Mouse (Mus musculus): ENCODE results near the gene Abhd12b. TPM values are rescaled to one million over a fixed set of nuclear protein-coding genes. Genes with fewer than 3 reads are reported as not detected.

Abhd12b gene
- 0.13 TPM in 1 of 2 replicates, not detected in the other for polyA plus RNA-seq (2015; fragmentation: Nextera tagmentation; extraction: Ambion mirVana)

DNA sequence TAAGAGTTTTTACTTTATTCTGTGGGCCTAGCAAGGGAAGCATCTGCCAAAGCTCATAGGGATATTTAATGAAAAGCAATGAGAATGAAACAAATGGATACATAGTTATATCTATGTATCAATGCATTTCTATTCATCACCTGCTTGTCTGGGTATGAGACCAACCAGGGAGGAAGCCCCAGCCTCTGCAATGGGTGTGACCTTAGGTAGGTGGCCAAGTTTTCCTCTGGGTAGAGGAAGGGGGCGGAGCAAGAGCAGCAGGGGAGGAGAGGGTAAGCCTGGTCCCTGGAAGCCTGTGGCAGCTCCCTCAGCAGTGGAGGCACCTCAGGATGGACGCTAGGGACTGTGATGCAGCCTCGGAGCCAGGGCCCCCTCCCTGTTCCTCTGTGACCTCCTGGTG lies at the start of gene Abhd12b:
Abhd12b (plus strand) TSS at position 301 of the 400 bp plus-strand sequence.
- ATAC-seq (ENCODE audit: low read depth): no peak
- H3K27ac ChIP-seq (replicated peaks): no peak within 1 kb of the TSS
- no peaks in the 10 kb centered on the region for H3K27me3 ChIP-seq
- H3K4me3 ChIP-seq: no peak within 1 kb of the TSS
- no peaks in the 10 kb centered on the region for H3K9me3 ChIP-seq
- peaks cover 9% of the 10 kb centered on the region for H3K4me1 ChIP-seq (replicated peaks)
- 61% methylated on average over 3 of the region's 3 CpGs for WGBS
- no peaks in the 10 kb centered on the region for H3K36me3 ChIP-seq
- H3K9ac ChIP-seq: no peak within 1 kb of the TSS
- H3K4me2 ChIP-seq: no peak within 1 kb of the TSS

DNA sequence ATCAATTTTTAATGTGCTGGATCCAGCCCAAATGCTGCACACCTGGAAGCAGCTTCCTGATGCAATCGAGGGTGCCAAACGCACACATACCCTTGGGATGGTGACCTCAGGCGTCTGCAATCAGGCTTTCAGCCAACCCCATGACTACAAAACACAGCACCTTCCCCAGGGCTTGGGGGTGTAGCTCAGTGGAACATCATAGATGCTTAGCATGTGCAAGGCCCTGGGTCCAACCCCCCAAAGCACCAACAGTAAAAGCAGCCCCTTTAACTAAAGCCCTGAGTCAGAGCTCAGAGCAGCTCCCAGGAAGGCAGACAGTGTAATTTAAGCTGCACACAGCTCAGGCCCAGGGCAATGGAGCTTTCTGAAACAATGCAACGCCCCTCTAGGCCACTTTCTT lies 49.7 kb upstream of the Abhd12b start:
- Histone ChIP-seq H3K36me3 (no peaks in the 10 kb centered on the region), H3K27me3 (no peaks in the 10 kb centered on the region), H3K4me1 (replicated peaks) (peaks cover 81% of the 10 kb centered on the region), H3K4me3 (no peak overlapping the region), H3K9ac (no peak overlapping the region), H3K4me2 (no peak overlapping the region), H3K9me3 (no peaks in the 10 kb centered on the region), H3K27ac (replicated peaks) (peak overlapping the region; percentile 52; the same call in 1 of the 2 replicates)
- WGBS: 38% methylated on average over 4 of the region's 4 CpGs
- 0 out of 2 replicates have a peak, but pooled peaks have one; percentile 19 for ATAC-seq (ENCODE audit: low read depth)

DNA sequence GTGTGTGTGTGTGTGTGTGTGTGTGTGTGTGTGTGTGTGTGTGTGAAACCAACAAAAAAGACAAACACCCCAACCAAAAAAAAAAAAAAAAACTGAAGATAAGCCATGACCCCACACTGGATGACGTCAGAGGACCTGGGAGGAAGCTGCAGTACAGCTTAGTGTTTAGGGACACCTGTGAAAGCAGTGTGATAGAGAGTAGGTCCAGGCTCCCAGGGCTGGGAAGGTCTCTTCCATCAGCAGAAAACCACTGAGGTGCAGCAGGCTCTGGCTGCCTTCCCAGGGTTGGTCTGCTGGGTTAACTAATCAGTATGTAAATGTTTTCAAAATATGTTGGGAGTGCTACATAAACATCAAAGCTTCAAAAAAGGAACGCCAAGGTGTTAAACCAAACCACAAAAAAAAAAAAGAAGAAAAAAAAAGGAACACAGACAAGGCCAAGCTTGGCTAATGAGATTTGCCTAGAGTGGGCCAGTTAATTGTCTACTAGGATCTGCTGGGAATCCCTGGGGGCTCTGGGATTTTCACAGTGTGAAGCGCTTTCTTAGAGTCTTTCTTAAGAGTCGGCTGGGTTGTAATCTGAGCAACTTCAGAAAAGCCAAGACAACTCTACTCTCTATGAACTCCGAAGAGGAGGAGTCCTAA lies 49.0 kb upstream of the Abhd12b start:
- H3K4me1 ChIP-seq (replicated peaks): peaks cover 88% of the 10 kb centered on the region
- ATAC-seq (ENCODE audit: low read depth): no peak
- 24% methylated on average over 5 of the region's 5 CpGs for WGBS

DNA sequence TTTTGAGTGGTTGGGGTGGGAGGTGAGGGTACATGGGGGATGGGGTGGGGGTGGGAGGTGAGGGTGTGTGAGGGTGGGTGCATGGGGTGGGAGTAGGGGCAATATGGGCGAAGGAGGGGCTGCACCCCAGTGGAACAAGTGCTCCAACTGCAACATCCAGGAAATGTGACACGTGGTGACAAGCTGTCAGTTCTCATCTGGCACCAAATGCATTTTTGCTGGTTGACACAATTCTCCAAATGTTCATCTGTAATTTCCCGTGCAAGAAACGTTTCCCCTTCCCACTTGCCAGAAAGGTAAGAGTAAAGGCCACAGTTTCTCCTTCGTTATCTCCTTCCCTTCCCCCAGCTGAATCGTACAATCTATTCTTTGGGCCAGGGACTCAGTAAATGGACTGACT lies 48.1 kb upstream of the Abhd12b start:
- Histone ChIP-seq H3K27me3 (no peaks in the 10 kb centered on the region), H3K4me1 (replicated peaks) (peaks cover 94% of the 10 kb centered on the region), H3K36me3 (no peaks in the 10 kb centered on the region), H3K4me2 (no peak overlapping the region), H3K27ac (replicated peaks) (peak overlapping the region; percentile 6; the same call in 1 of the 2 replicates), H3K9ac (0 out of 2 replicates have a peak overlapping the region, but pooled peaks have one; percentile 53), H3K9me3 (no peaks in the 10 kb centered on the region), H3K4me3 (no peak overlapping the region)
- ATAC-seq (ENCODE audit: low read depth): no peak
- 57% methylated on average over 6 of the region's 6 CpGs for WGBS

More for the DNA sequence above, 49.0 kb upstream of the Abhd12b start:
- Histone ChIP-seq H3K27ac (replicated peaks) (peak overlapping the region; percentile 52; the same call in 1 of the 2 replicates), H3K4me3 (no peak overlapping the region), H3K9me3 (no peaks in the 10 kb centered on the region), H3K4me2 (no peak overlapping the region), H3K36me3 (no peaks in the 10 kb centered on the region), H3K9ac (no peak overlapping the region), H3K27me3 (no peaks in the 10 kb centered on the region)

DNA sequence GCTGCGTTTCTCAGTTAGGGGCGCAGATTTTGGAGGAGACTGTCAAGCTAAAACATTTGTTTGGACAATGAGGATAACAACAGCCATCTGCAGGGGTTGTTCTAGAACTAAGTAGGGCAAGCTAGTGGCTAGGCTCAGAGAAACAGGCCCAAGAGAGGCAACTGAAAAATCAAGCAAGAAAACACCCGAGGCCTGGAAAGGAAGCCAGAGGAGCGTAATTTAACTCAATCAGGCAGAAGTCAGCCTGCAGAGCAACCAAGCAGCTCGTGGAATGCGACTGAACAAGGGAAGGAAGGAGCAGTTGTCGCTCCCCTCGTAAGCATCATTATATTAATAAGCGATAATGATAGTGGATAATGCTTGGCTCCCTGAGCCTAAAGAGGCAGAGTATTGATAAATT lies 47.4 kb upstream of the Abhd12b start:
- no peaks in the 10 kb centered on the region for H3K27me3 ChIP-seq
- WGBS: 37% methylated on average over 9 of the region's 9 CpGs
- H3K4me3 ChIP-seq: no peak overlapping the region
- H3K9me3 ChIP-seq: no peaks in the 10 kb centered on the region
- peak overlapping the region; percentile 53 for H3K9ac ChIP-seq
- H3K4me1 ChIP-seq (replicated peaks): peaks cover 89% of the 10 kb centered on the region
- H3K27ac ChIP-seq (replicated peaks): peak overlapping the region; percentile 6
- peak overlapping the region; percentile 87; the same call in 1 of the 2 replicates for H3K4me2 ChIP-seq
- ATAC-seq (ENCODE audit: low read depth): no peak
- no peaks in the 10 kb centered on the region for H3K36me3 ChIP-seq

DNA sequence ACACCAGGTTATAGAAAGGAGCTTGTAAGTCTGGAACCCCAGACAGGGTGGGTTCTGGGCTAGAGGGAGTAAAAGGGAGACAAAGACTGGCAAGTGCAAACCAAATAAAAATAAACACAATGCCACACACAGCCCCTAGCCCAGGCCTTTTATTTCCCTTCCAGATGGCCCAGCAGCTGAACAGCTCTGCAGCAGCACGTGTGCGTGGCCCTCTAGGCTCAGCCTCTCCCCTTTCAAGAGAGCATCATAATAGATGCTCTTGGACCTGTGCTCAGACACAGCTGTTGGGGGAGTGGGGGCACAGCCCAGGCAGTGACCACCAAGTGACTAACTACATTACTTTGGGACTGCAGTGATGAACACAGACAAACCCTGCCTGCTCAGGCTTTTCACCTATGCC lies 45.8 kb upstream of the Abhd12b start:
- Histone ChIP-seq H3K9ac (0 out of 2 replicates have a peak overlapping the region, but pooled peaks have one; percentile 36), H3K9me3 (no peaks in the 10 kb centered on the region), H3K4me3 (no peak overlapping the region), H3K4me2 (peak overlapping the region; percentile 87), H3K36me3 (no peaks in the 10 kb centered on the region), H3K27ac (replicated peaks) (peak overlapping the region; percentile 83), H3K27me3 (no peaks in the 10 kb centered on the region), H3K4me1 (replicated peaks) (peaks cover 86% of the 10 kb centered on the region)
- WGBS: 12% methylated on average over 2 of the region's 2 CpGs
- peak; percentile 19; the same call in 1 of the 2 replicates for ATAC-seq (ENCODE audit: low read depth)

DNA sequence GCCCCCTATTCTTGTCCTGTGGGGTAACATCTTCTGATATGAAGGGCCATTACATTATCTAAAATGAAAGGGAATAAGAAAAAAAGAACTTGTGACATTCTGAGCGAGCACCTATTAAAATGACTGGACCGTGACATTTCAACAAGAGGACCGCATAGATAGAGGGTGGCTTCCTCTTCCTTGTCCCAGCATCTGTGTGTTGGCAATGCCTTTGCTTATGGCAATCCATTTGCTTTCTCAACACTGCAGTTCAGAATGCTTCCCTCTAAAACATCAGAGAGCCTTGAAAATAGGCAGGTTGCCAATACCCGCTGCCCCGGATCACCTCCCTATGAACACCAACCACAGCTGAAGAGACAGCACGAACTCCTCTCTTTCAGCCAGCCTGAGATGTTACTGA lies 44.0 kb upstream of the Abhd12b start:
- Histone ChIP-seq H3K27me3 (no peaks in the 10 kb centered on the region), H3K4me1 (replicated peaks) (peaks cover 71% of the 10 kb centered on the region), H3K4me2 (peak overlapping the region; percentile 87), H3K36me3 (no peaks in the 10 kb centered on the region), H3K9ac (peak overlapping the region; percentile 88), H3K4me3 (peak overlapping the region; percentile 77), H3K27ac (replicated peaks) (peak overlapping the region; percentile 92), H3K9me3 (no peaks in the 10 kb centered on the region)
- WGBS: 34% methylated on average over 6 of the region's 6 CpGs
- no peak for ATAC-seq (ENCODE audit: low read depth)

DNA sequence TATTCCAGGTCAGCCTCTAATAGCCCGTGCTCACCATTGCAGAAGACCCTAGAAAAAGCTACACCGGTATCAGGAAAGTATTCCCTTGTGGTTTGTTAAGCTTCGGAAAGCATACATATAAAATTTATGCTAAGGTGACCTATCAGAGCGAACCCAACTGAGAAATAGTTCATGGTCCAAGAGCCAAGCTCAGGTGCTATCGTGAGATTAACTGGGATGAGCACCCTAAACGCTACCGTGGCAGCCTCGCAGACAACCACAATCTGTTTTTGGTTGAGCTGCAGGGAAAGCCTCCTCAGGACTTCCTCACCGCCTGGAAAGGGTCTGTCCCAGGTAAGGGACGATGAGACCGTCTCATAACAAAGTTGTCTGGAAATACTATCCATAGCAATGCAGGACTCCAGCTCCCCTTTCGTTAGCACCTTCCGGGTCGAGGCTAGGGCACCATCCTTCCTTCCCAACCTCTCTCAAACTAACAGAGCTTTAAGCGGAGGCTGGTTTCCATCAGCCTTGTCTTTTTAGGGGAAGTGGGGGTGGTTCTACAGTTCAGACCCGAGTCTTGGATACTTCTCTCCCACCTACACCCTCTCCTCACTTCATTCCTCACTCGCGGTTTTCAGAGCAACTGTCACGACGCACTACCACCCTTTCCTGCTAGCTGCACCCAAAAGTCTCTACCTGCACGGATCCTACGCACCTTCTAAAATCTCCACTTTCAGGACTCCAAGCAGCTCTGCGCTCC lies 43.4 kb upstream of the Abhd12b start:
- H3K4me2 ChIP-seq: peak overlapping the region; percentile 87
- peak overlapping the region; percentile 88 for H3K9ac ChIP-seq
- no peaks in the 10 kb centered on the region for H3K27me3 ChIP-seq
- 8% methylated on average over 23 of the region's 23 CpGs for WGBS
- H3K4me1 ChIP-seq (replicated peaks): peaks cover 65% of the 10 kb centered on the region
- no peaks in the 10 kb centered on the region for H3K9me3 ChIP-seq
- peak overlapping the region; percentile 92 for H3K27ac ChIP-seq (replicated peaks)
- peak; percentile 12; the same call in 1 of the 2 replicates for ATAC-seq (ENCODE audit: low read depth)
- peak overlapping the region; percentile 77 for H3K4me3 ChIP-seq
- no peaks in the 10 kb centered on the region for H3K36me3 ChIP-seq

DNA sequence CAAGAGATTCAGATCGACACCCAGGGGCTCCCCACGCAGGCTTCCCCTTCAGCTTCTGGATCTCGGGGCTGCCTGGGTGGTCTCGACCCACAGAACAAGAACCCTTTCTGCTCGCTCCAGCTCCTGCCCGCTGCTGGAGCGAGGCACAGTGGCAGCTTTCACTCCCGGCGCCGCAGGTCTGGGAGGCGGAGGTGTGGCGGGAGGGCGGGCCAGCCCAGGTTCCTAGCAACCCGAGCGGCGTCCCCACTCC lies 42.9 kb upstream of the Abhd12b start:
- ATAC-seq (ENCODE audit: low read depth): peak; percentile 61
- Histone ChIP-seq H3K4me1 (replicated peaks) (peaks cover 60% of the 10 kb centered on the region), H3K27me3 (no peaks in the 10 kb centered on the region)

DNA sequence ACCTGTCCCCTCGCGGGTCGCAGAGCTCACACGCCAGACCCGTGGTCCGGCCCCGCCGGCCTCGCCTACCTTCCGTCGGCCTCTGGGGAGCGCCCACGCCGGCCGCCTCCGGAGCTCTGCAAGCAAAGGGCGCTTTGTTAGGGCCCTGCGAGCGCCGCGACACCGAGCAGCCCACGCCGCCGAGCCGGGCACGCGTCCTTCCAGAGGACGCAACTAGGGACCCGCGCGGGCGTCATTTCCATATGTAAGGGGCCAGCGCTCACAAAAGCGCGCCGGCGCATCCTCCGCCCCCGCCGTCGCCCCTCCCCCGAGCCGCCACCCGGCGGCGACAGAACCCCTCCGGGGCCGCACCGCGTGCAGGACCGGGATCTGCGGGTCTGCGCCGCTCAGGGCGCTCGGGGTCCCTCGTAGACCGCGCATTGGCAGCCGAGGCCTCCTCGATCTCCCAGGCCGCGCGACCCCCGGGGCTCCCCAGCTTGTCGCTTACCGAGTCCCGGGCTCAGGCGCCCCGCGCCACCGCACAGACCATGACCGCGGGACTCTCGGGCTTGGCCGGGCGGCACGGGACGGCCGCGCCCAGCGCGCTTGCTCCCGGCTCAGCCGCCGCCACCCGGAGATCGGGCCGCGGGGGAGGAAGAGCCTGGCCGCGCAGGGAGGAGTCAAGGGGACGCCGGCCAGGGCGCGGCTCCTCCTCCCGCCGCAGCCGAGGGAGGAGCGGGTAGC lies 42.4 kb upstream of the Abhd12b start:
- peak overlapping the region; percentile 88 for H3K9ac ChIP-seq
- H3K36me3 ChIP-seq: no peaks in the 10 kb centered on the region
- peaks cover 55% of the 10 kb centered on the region for H3K4me1 ChIP-seq (replicated peaks)
- peak overlapping the region; percentile 87 for H3K4me2 ChIP-seq
- H3K27ac ChIP-seq (replicated peaks): peak overlapping the region; percentile 92
- under 1% methylated on average over 85 of the region's 101 CpGs for WGBS
- no peaks in the 10 kb centered on the region for H3K9me3 ChIP-seq
- H3K27me3 ChIP-seq: no peaks in the 10 kb centered on the region
- peak overlapping the region; percentile 77 for H3K4me3 ChIP-seq
- ATAC-seq (ENCODE audit: low read depth): peak; percentile 83

More for the DNA sequence above, 42.9 kb upstream of the Abhd12b start:
- WGBS: 0% methylated on average over 16 of the region's 16 CpGs
- no peaks in the 10 kb centered on the region for H3K36me3 ChIP-seq
- peak overlapping the region; percentile 87 for H3K4me2 ChIP-seq
- H3K4me3 ChIP-seq: peak overlapping the region; percentile 77
- H3K27ac ChIP-seq (replicated peaks): peak overlapping the region; percentile 92
- H3K9me3 ChIP-seq: no peaks in the 10 kb centered on the region
- H3K9ac ChIP-seq: peak overlapping the region; percentile 88

DNA sequence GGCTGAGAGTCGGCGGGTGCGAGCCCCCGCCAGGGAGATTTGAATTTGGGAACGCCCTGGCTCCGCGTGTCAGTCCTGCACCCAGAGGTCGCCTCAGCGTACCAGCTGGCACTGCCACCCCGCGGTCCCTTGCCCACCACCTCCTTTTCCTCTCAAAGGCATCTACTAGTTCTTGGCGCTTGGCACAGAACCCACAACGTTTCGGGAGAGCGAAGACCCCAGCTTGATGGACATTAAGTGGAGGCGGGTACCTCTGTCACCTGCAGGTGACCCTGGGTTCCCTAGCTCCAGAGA lies 41.9 kb upstream of the Abhd12b start:
- no peak for ATAC-seq (ENCODE audit: low read depth)
- peak overlapping the region; percentile 77 for H3K4me3 ChIP-seq
- H3K27ac ChIP-seq (replicated peaks): peak overlapping the region; percentile 92
- no peaks in the 10 kb centered on the region for H3K36me3 ChIP-seq
- 2% methylated on average over 10 of the region's 16 CpGs for WGBS
- H3K9me3 ChIP-seq: no peaks in the 10 kb centered on the region
- H3K4me2 ChIP-seq: peak overlapping the region; percentile 87
- H3K4me1 ChIP-seq (replicated peaks): peaks cover 50% of the 10 kb centered on the region
- no peaks in the 10 kb centered on the region for H3K27me3 ChIP-seq
- H3K9ac ChIP-seq: peak overlapping the region; percentile 88

DNA sequence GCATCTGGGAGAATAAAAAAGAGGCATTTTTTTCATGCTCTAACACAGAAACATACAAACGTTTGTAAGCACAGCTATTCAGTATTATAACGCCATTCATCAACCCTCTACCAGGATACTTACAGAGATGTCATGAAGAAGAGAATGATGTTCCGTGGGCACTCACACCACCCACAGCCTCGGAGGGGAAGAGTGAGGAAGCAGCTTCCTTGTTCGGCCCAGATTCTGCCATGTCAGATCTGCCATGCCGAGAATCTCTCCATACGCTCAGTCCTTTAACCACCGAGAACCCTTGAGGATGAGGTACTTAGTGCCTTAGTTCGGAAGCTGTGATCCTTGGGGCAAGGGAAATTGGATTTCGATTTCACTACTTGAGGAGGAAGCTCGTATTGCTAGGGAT lies 40.6 kb upstream of the Abhd12b start, which contains the start of gene Nin:
Nin (minus strand) TSS at position 367 of the 400 bp plus-strand sequence.
- ATAC-seq (ENCODE audit: low read depth): no peak
- Histone ChIP-seq H3K4me3 (no peak within 1 kb of the TSS), H3K27ac (replicated peaks) (no peak within 1 kb of the TSS), H3K9ac (0 out of 2 replicates have a peak within 1 kb of the TSS, but pooled peaks have one; percentile 26), H3K9me3 (no peaks in the 10 kb centered on the region), H3K27me3 (no peaks in the 10 kb centered on the region), H3K4me2 (peak within 1 kb of the TSS; percentile 87), H3K4me1 (replicated peaks) (peaks cover 37% of the 10 kb centered on the region), H3K36me3 (no peaks in the 10 kb centered on the region)
- WGBS: 57% methylated on average over 11 of the region's 11 CpGs
